Mouse (Mus musculus) megakaryocyte, embryonic 14.5 days (primary cell): ENCODE data around the gene Gm15557.

Experiments used
- FLI1 ChIP-seq: IDR thresholded peaks from 2 replicates; pipeline ENCODE4 v1.6.1; 2012; ENCODE audit warnings: low read length, inconsistent platforms, mixed read lengths
- GATA1 ChIP-seq: IDR thresholded peaks from 3 replicates; pipeline ENCODE4 v1.6.1; 2012; ENCODE audit warnings: mixed read lengths, low read length, inconsistent platforms, borderline replicate concordance

DNA sequence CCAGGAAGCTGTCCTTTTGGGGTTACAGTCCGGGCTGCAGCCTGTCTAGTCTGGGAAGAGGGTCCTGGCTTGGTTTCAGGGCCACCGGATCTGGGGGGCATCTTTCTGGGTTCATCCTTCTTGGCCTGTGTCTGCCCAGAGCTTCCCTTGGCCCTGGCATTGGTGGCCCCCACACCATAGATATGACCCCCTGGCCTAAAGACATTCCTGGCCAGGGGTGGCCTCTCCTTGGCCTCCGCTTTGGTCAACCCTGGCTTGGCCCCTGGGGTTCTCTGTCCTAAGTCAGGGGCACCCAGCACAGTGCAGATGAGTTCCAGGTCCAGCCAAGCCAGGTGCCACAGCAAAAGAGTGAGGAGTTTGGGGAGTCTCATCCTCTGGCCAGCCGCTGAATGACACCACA, 4.2 kb downstream of the Gm15557 start:
- TF ChIP-seq GATA1 (no peak), FLI1 (no peak)
